Mouse (Mus musculus) skeletal muscle tissue, adult 2 months (tissue): ENCODE results near the gene Igsf6.
"Not testable (repeated sequence)": the region's sequence is repeated elsewhere in the genome, so short reads cannot be mapped to it uniquely, and the experiment has no call there.

Source experiments
- DNase-seq: peaks from one replicate; pipeline ENCODE4 v3.0.0-alpha.2; 2012; ENCODE audit warnings: low read depth, low spot score

Gene Igsf6

GRCm38 (mm10) chr7:121059477-121060218 is 14.7 kb downstream of the Igsf6 start:
- no peak for DNase-seq

GRCm38 (mm10) chr7:121053071-121053470 is 21.3 kb downstream of the Igsf6 start:
- no peak for DNase-seq

- no peak for DNase-seq
Measured at GRCm38 (mm10) chr7:121047624-121048023, 26.7 kb downstream of the Igsf6 start.

- DNase-seq: no peak
Measured at GRCm38 (mm10) chr7:121045671-121046453, 28.5 kb downstream of the Igsf6 start.

GRCm38 (mm10) chr7:121044251-121044650 is 30.1 kb downstream of the Igsf6 start:
- no peak for DNase-seq

- DNase-seq: no peak
Measured at GRCm38 (mm10) chr7:121043510-121043909, 30.9 kb downstream of the Igsf6 start.

- DNase-seq: no peak
Measured at GRCm38 (mm10) chr7:121043004-121043403, 31.4 kb downstream of the Igsf6 start.

- no peak for DNase-seq
Measured at GRCm38 (mm10) chr7:121041989-121042388, 32.4 kb downstream of the Igsf6 start.

GRCm38 (mm10) chr7:121040595-121040994 is 33.8 kb downstream of the Igsf6 start:
- no peak for DNase-seq

GRCm38 (mm10) chr7:121035161-121035721 is 39.1 kb downstream of the Igsf6 start:
- DNase-seq: peak; percentile 14

GRCm38 (mm10) chr7:121034701-121035141 is 39.7 kb downstream of the Igsf6 start:
- DNase-seq: no peak

- DNase-seq: peak; percentile 94
Measured at GRCm38 (mm10) chr7:121033856-121034652, 40.3 kb downstream of the Igsf6 start, which contains the start of gene Mettl9. Gene Mettl9 (plus strand): TSS chr7:121034445.

- not testable (repeated sequence) for DNase-seq
Measured at GRCm38 (mm10) chr7:121029947-121030346, 44.4 kb downstream of the Igsf6 start.

- no peak for DNase-seq
Measured at GRCm38 (mm10) chr7:121026300-121026699, 48.1 kb downstream of the Igsf6 start.

GRCm38 (mm10) chr7:121025221-121026008 is 49.0 kb downstream of the Igsf6 start:
- no peak for DNase-seq

- DNase-seq: no peak
Measured at GRCm38 (mm10) chr7:121020277-121020676, 54.1 kb downstream of the Igsf6 start.

GRCm38 (mm10) chr7:121018778-121019177 is 55.6 kb downstream of the Igsf6 start:
- DNase-seq: no peak

GRCm38 (mm10) chr7:121014486-121014885 is 59.9 kb downstream of the Igsf6 start:
- no peak for DNase-seq
